Mouse (Mus musculus): ENCODE data around the gene Kirrel3. TPM values are rescaled to one million over a fixed set of nuclear protein-coding genes. Genes with fewer than 3 reads are reported as not detected.

The Kirrel3 gene
- polyA plus RNA-seq (2012; fragmentation: generic; extraction: Trizol), result 1 to 10 TPM; 1.6 to 1.7 TPM

DNA sequence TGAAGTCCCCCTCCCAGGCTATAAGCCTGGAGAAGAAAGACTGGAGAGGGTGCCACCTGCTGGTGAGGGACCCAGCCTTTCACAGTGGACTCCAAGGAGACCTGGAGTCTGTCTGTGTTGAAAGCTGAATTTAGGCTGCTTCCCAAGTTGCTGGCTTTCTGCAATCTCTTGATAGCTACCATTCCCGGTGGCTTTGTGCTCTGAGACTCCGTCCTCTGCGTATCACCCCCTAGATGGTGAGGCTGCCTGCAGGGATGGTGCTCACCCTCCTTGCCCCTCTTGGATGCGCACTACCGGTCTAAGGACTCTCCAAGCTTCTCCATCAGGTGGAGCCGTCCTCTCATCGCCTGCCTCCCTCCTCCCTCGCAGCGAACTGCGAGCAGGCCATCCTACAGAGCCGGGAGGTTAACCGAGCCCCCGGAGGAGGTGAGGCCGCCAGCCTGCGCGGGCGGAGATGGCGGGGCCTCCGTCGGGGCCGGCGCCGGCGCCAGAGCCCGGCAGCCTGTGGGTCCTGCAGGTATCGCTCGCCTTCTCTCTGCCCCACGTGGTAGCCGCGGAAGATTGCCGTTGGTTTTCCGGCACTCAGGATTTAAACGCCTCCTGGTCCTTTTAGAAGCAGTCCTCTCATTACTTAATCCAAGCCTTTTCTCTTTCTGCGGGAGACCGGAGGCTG lies at the start of gene Kirrel3:
Gene Kirrel3 (plus strand): TSS at position 136 of the 673 bp plus-strand sequence.

